Mouse (Mus musculus) heart, embryonic 11.5 days (tissue): Measurements from ENCODE around the gene Prm2. TPM values are rescaled to one million over a fixed set of nuclear protein-coding genes. Genes with fewer than 3 reads are reported as not detected.
"Not testable (repeated sequence)": the region's sequence is repeated elsewhere in the genome, so short reads cannot be mapped to it uniquely, and the experiment has no call there.

Source experiments
- ATAC-seq: fragments of 200-750 bp; cut with Nextera tagmentation; replicated peaks from 2 replicates; pipeline ENCODE4 v1.8.0; 2017; ENCODE audit warnings: moderate library complexity; ENCODE audit not compliant: insufficient number of reproducible peaks, low FRiP score, low TSS enrichment
- H3K27ac ChIP-seq: fragments of 300-500 bp; sonication (generic); 2 replicates; pipeline ENCODE4 v1.5.1; 2014; ENCODE audit warnings: mild to moderate bottlenecking, low read depth, low read length
- H3K27me3 ChIP-seq: fragments of 300-500 bp; sonication (generic); 2 replicates; pipeline ENCODE4 v1.6.1; 2014; ENCODE audit warnings: mild to moderate bottlenecking, low read length, mixed read lengths; ENCODE audit not compliant: control insufficient read depth, insufficient read depth
- H3K36me3 ChIP-seq: fragments of 300-500 bp; sonication (generic); 2 replicates; pipeline ENCODE4 v1.6.1; 2014; ENCODE audit warnings: mild to moderate bottlenecking, low read length, moderate library complexity, mixed read lengths; ENCODE audit not compliant: control insufficient read depth, insufficient read depth
- H3K4me1 ChIP-seq: fragments of 300-500 bp; sonication (generic); 2 replicates; pipeline ENCODE4 v1.6.1; 2014; ENCODE audit warnings: low read length; ENCODE audit not compliant: control insufficient read depth, insufficient read depth
- H3K4me2 ChIP-seq: fragments of 300-500 bp; sonication (generic); 2 replicates; pipeline ENCODE4 v1.6.1; 2014; ENCODE audit warnings: mild to moderate bottlenecking, moderate library complexity
- H3K4me3 ChIP-seq: fragments of 300-500 bp; sonication (generic); 2 replicates; pipeline ENCODE4 v1.5.1; 2014; ENCODE audit warnings: low read depth, low read length
- H3K9ac ChIP-seq: fragments of 300-500 bp; sonication (generic); 2 replicates; pipeline ENCODE4 v1.6.1; 2014; ENCODE audit warnings: mild to moderate bottlenecking, low read depth, low read length, moderate library complexity
- H3K9me3 ChIP-seq: fragments of 300-500 bp; sonication (generic); replicated peaks from 2 replicates; pipeline ENCODE4 v1.6.1; 2016; ENCODE audit warnings: low read length; ENCODE audit not compliant: control insufficient read depth
- WGBS: fragments of 180-500 bp; shearing (Covaris S2); extraction: QIAGEN DNeasy Blood & Tissue Kit; methylation state at CpG from one replicate; pipeline ENCODE4 v1.1.7; 2014; ENCODE audit not compliant: insufficient replicate concordance; 5-methylcytosine and 5-hydroxymethylcytosine counted together
- polyA plus RNA-seq: library from polyadenylated mRNA; unstranded; fragments of >200 nt; fragmentation: Nextera tagmentation; extraction: Ambion mirVana; gene quantifications from 2 replicates; pipeline ENCODE4 v1.2.1, GENCODE M21; 2014

Gene Prm2
- polyA plus RNA-seq, 1 experiment from 2014 or later = not detected

DNA sequence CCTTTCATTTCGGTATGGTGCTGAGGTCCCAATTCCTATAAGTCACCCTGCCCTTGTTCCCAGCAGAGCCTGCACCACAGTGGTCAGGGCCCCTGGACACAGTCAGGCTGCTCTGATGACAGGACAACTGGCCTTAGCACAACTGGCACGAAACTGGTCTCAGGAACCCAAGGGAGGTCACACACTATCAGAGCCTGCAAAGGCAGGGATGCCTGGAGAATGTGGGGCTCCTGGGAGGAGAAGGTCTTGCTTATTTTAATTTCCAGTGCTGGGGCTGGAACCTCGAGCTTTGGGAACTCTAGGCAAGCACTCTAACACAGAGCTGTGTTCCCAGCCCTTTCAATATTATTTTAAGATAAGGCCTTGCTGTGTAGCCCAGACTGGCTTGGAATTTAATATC is 24.0 kb upstream of the Prm2 start:
- Histone ChIP-seq H3K4me3 (no peak overlapping the region), H3K27ac (0 out of 2 replicates have a peak overlapping the region, but pooled peaks have one; percentile 10)
- no peak for ATAC-seq

GRCm38 (mm10) chr16:10818579-10819135 is 22.7 kb upstream of the Prm2 start:
- no peak; the same call in 1 of the 2 replicates for ATAC-seq

More for the DNA sequence above, 24.0 kb upstream of the Prm2 start:
- Histone ChIP-seq H3K9me3 (no peaks in the 10 kb centered on the region), H3K27me3 (no peaks in the 10 kb centered on the region), H3K4me1 (peaks cover 10% of the 10 kb centered on the region), H3K36me3 (no peaks in the 10 kb centered on the region), H3K4me2 (no peak overlapping the region), H3K9ac (no peak overlapping the region)
- 39% methylated on average over 3 of the region's 3 CpGs for WGBS

DNA sequence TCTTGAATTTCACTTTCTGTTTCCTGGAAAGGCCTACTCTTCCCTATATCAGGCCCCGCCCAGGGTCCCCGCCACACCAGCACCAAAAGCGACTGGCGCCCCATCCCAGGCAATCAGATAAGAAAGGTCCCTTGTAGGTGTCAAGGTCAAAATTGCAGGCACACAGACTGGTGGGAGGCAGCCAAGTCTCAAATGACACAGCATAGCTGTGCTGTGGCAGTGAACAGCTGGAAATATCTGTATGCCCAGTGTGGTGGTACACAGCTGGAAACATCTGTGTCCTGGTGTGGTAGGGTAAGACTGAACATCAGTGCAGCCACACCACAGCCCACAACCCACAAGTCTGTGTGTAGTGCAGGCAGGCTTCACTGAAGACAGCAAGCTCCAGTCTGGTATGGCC is 18.9 kb upstream of the Prm2 start:
- H3K9ac ChIP-seq = no peak overlapping the region
- H3K4me3 ChIP-seq = no peak overlapping the region
- no peak overlapping the region for H3K27ac ChIP-seq
- H3K4me2 ChIP-seq = no peak overlapping the region
- no peaks in the 10 kb centered on the region for H3K27me3 ChIP-seq
- ATAC-seq = no peak
- 48% methylated on average over 4 of the region's 4 CpGs for WGBS
- H3K9me3 ChIP-seq = no peaks in the 10 kb centered on the region
- peaks cover 10% of the 10 kb centered on the region for H3K4me1 ChIP-seq
- no peaks in the 10 kb centered on the region for H3K36me3 ChIP-seq

More at GRCm38 (mm10) chr16:10818579-10819135, 22.7 kb upstream of the Prm2 start:
- Histone ChIP-seq H3K27ac (no peak overlapping the region), H3K4me3 (no peak overlapping the region), H3K4me2 (no peak overlapping the region), H3K36me3 (no peaks in the 10 kb centered on the region), H3K9ac (no peak overlapping the region), H3K4me1 (peaks cover 14% of the 10 kb centered on the region), H3K9me3 (no peaks in the 10 kb centered on the region), H3K27me3 (no peaks in the 10 kb centered on the region)
- WGBS = 83% methylated on average over 4 of the region's 4 CpGs

DNA sequence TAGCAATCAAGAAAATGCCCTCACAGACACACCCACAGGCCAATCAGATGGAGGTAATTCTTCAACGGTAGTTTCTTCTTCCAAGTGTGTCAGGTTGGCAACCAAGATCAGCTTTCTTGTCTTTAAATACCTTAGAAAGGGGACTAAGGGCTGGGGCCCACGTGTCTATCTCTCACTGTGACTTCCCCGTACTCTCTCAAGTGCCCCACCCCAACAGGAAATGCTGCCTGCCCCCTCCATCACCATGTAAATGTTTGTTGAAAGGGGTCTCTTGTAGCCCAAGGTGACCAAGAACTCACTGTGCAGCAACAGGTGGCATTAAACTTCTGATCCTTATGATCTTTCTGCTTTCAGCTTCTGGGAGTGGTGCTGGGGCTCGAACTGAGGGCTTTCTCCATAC is 17.8 kb upstream of the Prm2 start:
- H3K27me3 ChIP-seq = no peaks in the 10 kb centered on the region
- H3K9me3 ChIP-seq = no peaks in the 10 kb centered on the region
- H3K4me2 ChIP-seq = no peak overlapping the region
- no peak overlapping the region for H3K4me3 ChIP-seq
- peaks cover 4% of the 10 kb centered on the region for H3K4me1 ChIP-seq
- no peak for ATAC-seq
- no peak overlapping the region for H3K9ac ChIP-seq
- 76% methylated on average over 4 of the region's 4 CpGs for WGBS
- H3K27ac ChIP-seq = no peak overlapping the region
- H3K36me3 ChIP-seq = no peaks in the 10 kb centered on the region

DNA sequence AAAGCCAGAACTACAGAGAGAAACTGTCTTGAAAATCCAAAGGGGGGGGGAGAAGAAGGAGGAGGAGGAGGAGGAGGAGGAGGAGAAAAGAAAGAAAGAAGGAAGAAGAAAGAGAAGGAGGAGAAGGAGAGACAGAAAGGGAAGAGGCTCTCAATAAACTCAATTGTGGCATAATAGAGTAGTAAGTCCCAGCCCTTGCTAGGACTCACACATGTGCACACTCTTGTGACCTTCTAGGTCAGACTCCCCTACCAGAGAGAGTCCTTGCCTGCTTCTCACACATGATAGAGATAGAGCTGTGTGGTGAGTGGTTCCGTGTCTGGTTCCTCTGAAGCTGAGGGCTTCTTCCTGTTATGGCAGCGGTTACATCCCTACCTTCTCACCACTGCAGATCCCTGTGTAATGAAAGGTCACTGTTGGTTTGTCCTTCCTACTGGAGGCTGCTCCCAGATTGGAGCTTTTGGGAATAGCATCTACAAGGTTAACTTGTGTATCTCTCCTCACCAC is 17.0 kb upstream of the Prm2 start, which contains the start of gene Gm11172:
Gene Gm11172 (plus strand): TSS at position 51 of the 507 bp plus-strand sequence.
- Histone ChIP-seq H3K27me3 (no peaks in the 10 kb centered on the region), H3K9ac (no peak within 1 kb of the TSS), H3K9me3 (no peaks in the 10 kb centered on the region), H3K4me3 (no peak within 1 kb of the TSS), H3K4me1 (peaks cover 4% of the 10 kb centered on the region), H3K4me2 (no peak within 1 kb of the TSS), H3K27ac (no peak within 1 kb of the TSS), H3K36me3 (no peaks in the 10 kb centered on the region)
- WGBS = 62% methylated on average over 2 of the region's 2 CpGs
- ATAC-seq = no peak

DNA sequence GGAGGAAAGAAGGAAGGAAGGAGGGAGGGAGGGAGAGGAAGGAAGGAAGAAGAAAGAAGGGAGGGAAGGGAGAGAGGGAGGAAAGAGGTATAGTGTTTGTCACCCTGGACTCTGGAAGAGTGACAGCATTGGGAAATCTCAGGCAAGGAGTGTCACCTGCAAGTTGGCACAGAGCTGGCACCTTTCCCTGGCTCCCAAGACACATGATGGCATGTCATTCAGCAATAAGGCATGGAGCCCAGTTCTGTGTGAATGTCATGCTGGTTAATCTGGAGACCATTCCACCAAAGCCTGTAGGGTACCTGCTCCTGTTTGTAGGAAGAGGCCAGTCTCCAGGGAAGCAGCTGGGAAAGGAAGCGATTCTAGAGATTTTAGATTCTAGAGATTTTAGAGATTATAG is 14.4 kb upstream of the Prm2 start:
- no peak overlapping the region for H3K4me3 ChIP-seq
- H3K27me3 ChIP-seq = 0 out of 2 replicates have a peak, but pooled peaks cover 4% of the 10 kb centered on the region
- H3K9ac ChIP-seq = no peak overlapping the region
- no peak overlapping the region for H3K27ac ChIP-seq
- 71% methylated on average over 1 of the region's 1 CpGs for WGBS
- H3K36me3 ChIP-seq = no peaks in the 10 kb centered on the region
- H3K9me3 ChIP-seq = no peaks in the 10 kb centered on the region
- no peak overlapping the region for H3K4me2 ChIP-seq
- ATAC-seq = no peak
- peaks cover 4% of the 10 kb centered on the region for H3K4me1 ChIP-seq

DNA sequence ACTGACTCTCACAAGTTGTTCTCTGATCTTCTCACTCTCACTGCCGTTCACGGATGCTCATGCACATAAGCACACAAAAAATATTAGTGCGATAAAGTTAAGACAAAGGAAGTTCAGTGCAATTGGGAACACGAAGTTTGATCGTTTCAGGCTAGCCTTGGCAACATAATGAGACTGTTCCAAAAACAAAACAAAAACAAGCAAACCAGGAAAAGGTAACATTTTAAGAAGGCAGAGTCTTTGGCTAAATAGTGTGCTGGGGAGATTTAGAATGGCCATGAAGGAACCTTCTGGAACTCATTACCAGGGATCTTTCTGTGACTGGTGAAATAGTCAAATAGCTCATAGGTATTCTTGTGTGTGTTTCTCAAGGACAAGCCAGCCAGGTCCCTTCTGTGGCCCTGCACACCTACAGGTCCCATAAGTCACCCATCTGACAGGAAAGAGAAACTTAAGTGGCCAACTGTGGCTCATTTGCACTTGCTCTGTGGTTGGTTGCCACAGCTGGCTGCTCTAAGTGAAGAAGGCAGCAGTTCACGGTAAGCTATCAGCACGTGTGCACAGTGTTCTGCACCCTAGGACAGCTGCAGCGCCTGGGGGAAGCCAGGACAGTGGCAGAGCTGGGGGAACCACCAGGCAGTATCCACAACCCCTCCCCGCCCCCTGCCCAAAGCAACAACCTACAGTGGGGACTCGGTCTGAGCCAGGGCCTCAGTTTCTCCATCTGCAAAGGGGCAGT is 10.0 kb upstream of the Prm2 start, which contains the start of gene Prm1:
Gene Prm1 (minus strand): TSS at position 51 of the 739 bp plus-strand sequence.
- no peaks in the 10 kb centered on the region for H3K4me1 ChIP-seq
- H3K27ac ChIP-seq = no peak within 1 kb of the TSS
- H3K36me3 ChIP-seq = no peaks in the 10 kb centered on the region
- H3K9ac ChIP-seq = no peak within 1 kb of the TSS
- no peaks in the 10 kb centered on the region for H3K9me3 ChIP-seq
- WGBS = 75% methylated on average over 10 of the region's 10 CpGs
- H3K4me3 ChIP-seq = no peak within 1 kb of the TSS
- no peak for ATAC-seq
- H3K4me2 ChIP-seq = no peak within 1 kb of the TSS
- 0 out of 2 replicates have a peak, but pooled peaks cover 4% of the 10 kb centered on the region for H3K27me3 ChIP-seq

GRCm38 (mm10) chr16:10802420-10802819 is 6.5 kb upstream of the Prm2 start:
- 76% methylated on average over 3 of the region's 3 CpGs for WGBS
- H3K4me1 ChIP-seq, H3K36me3 ChIP-seq, H3K27ac ChIP-seq, H3K27me3 ChIP-seq, H3K9ac ChIP-seq, H3K9me3 ChIP-seq, H3K4me2 ChIP-seq, ATAC-seq, H3K4me3 ChIP-seq: not testable (repeated sequence)
